Mouse (Mus musculus) bone marrow macrophage, adult 2 months (primary cell): ENCODE results near the gene Fxn. TPM values are rescaled to one million over a fixed set of nuclear protein-coding genes. Genes with fewer than 3 reads are reported as not detected.

ENCODE experiments used
- H3K27ac ChIP-seq: 2 replicates; pipeline ENCODE4 v1.5.1; 2012; ENCODE audit warnings: low read depth, low read length; ENCODE audit not compliant: insufficient read depth
- H3K4me1 ChIP-seq: 2 replicates; pipeline ENCODE4 v1.6.1; 2012; ENCODE audit warnings: low read length; ENCODE audit not compliant: control insufficient read depth, insufficient read depth
- H3K4me3 ChIP-seq: 2 replicates; pipeline ENCODE4 v1.5.1; 2012; ENCODE audit warnings: mild to moderate bottlenecking, low read length, moderate library complexity; ENCODE audit not compliant: insufficient read depth
- CTCF ChIP-seq: IDR thresholded peaks from 2 replicates; pipeline ENCODE4 v1.5.1; 2012; ENCODE audit warnings: low read depth, mild to moderate bottlenecking, low read length, moderate library complexity
- POLR2A ChIP-seq: IDR thresholded peaks from 2 replicates; pipeline ENCODE4 v1.6.1; 2012; ENCODE audit warnings: mild to moderate bottlenecking, low read depth, low read length, borderline replicate concordance
- polyA plus RNA-seq: library from polyadenylated mRNA; stranded (reverse); fragments of >200 nt; gene quantifications from 2 replicates; pipeline ENCODE4 v1.2.4, GENCODE M21; 2012; ENCODE audit not compliant: missing spikeins, insufficient read depth, insufficient read length

The Fxn gene
- polyA plus RNA-seq, 1 experiment: 3.6 TPM

- Histone ChIP-seq H3K4me3 (no peak overlapping the region), H3K27ac (no peak overlapping the region), H3K4me1 (no peaks in the 10 kb centered on the region)
- TF ChIP-seq CTCF (no peak), POLR2A (no peak)
Measured at GRCm38 (mm10) chr19:24219011-24219410, 61.4 kb downstream of the Fxn start.

GRCm38 (mm10) chr19:24218291-24218690 lies 62.1 kb downstream of the Fxn start:
- no peak for TF ChIP-seq CTCF
- no peak for TF ChIP-seq POLR2A
- no peaks in the 10 kb centered on the region for H3K4me1 ChIP-seq
- H3K4me3 ChIP-seq: no peak overlapping the region
- no peak overlapping the region for H3K27ac ChIP-seq

GRCm38 (mm10) chr19:24217851-24218250 lies 62.6 kb downstream of the Fxn start:
- Histone ChIP-seq H3K4me1 (no peaks in the 10 kb centered on the region), H3K27ac (no peak overlapping the region), H3K4me3 (no peak overlapping the region)
- no peak for TF ChIP-seq POLR2A
- no peak for TF ChIP-seq CTCF

- Histone ChIP-seq H3K4me1 (no peaks in the 10 kb centered on the region), H3K4me3 (no peak overlapping the region), H3K27ac (no peak overlapping the region)
- TF ChIP-seq POLR2A: no peak
- no peak for TF ChIP-seq CTCF
Measured at GRCm38 (mm10) chr19:24216771-24217170, 63.6 kb downstream of the Fxn start.

- H3K4me1 ChIP-seq: no peaks in the 10 kb centered on the region
- no peak overlapping the region for H3K4me3 ChIP-seq
- H3K27ac ChIP-seq: no peak overlapping the region
- TF ChIP-seq CTCF (no peak), POLR2A (no peak)
Measured at GRCm38 (mm10) chr19:24214939-24215338, 65.5 kb downstream of the Fxn start.

GRCm38 (mm10) chr19:24213299-24213698 lies 67.1 kb downstream of the Fxn start:
- Histone ChIP-seq H3K4me1 (no peaks in the 10 kb centered on the region), H3K27ac (no peak overlapping the region), H3K4me3 (no peak overlapping the region)
- no peak for TF ChIP-seq POLR2A
- no peak for TF ChIP-seq CTCF

- Histone ChIP-seq H3K4me3 (no peak overlapping the region), H3K27ac (no peak overlapping the region), H3K4me1 (no peaks in the 10 kb centered on the region)
- TF ChIP-seq POLR2A: no peak
- TF ChIP-seq CTCF: no peak
Measured at GRCm38 (mm10) chr19:24212552-24213249, 67.7 kb downstream of the Fxn start.

Other genes starting within 250 kb of the Fxn start
- gene Fam189a2, start 249.6 kb downstream of the Fxn start, polyA plus RNA-seq: not detected in 2 replicates
- gene Tjp2, start 55.6 kb downstream of the Fxn start, polyA plus RNA-seq: 6.0 and 6.5 TPM in 2 replicates
- gene Fam122a, start 196.8 kb upstream of the Fxn start, polyA plus RNA-seq: 17.2 and 17.7 TPM in 2 replicates